Mouse (Mus musculus) left cerebral cortex, adult 8-10 months (tissue): ENCODE measurements around the gene Gm3415. TPM values are rescaled to one million over a fixed set of nuclear protein-coding genes. Genes with fewer than 3 reads are reported as not detected.
"Not testable (repeated sequence)": the region's sequence is repeated elsewhere in the genome, so short reads cannot be mapped to it uniquely, and the experiment has no call there.

Experiments used
- DNase-seq, 2 experiments: peaks; one replicate each; pipeline ENCODE4 v3.0.0; 2022; ENCODE audit warnings: low spot score in 2 of 2
- total RNA-seq, 4 experiments: library from RNA; stranded (reverse); gene quantifications; 2 replicates each; pipeline ENCODE4 v1.2.4; 2022

The Gm3415 gene
- total RNA-seq, 4 experiments from 2014 or later: not detected

GRCm38 (mm10) chr5:146598215-146599119 is 42.5 kb downstream of the Gm3415 start:
- DNase-seq: peak in 1 of 2 experiments; percentile 25

GRCm38 (mm10) chr5:146599216-146599615 is 43.3 kb downstream of the Gm3415 start:
- DNase-seq: not testable (repeated sequence)

GRCm38 (mm10) chr5:146599970-146600369 is 44.0 kb downstream of the Gm3415 start:
- DNase-seq: no peak

- DNase-seq: no peak
These were observed 50.3 kb downstream of the Gm3415 start for GRCm38 (mm10) chr5:146606221-146606620.

GRCm38 (mm10) chr5:146606895-146607294 is 51.0 kb downstream of the Gm3415 start:
- no peak for DNase-seq

GRCm38 (mm10) chr5:146607816-146608215 is 51.9 kb downstream of the Gm3415 start:
- DNase-seq: no peak

Other genes starting within 250 kb of the Gm3415 start
- gene Wasf3, start 171.2 kb upstream of the Gm3415 start, total RNA-seq: 10 to 100 TPM; 88.1 to 97.5 (median 90.3) TPM
- gene Gm6408, start 74.2 kb upstream of the Gm3415 start, total RNA-seq: not detected
- not detected for gene Gm6370, start 64.8 kb upstream of the Gm3415 start, total RNA-seq
- not detected for gene 4930449I24Rik, start 53.7 kb upstream of the Gm3415 start, total RNA-seq
- not detected for gene Gm3402, start 42.0 kb upstream of the Gm3415 start, total RNA-seq
- gene Gm3404, start 30.3 kb upstream of the Gm3415 start, total RNA-seq: not detected
- not detected for gene Gm3409, start 18.5 kb upstream of the Gm3415 start, total RNA-seq
- 10 to 100 TPM; 32.3 to 35.0 (median 32.8) TPM for gene Gpr12, start 29.1 kb downstream of the Gm3415 start, total RNA-seq
- gene Usp12, start 238.9 kb downstream of the Gm3415 start, total RNA-seq: 10 to 100 TPM; 50.1 to 58.9 (median 54.3) TPM